Mouse (Mus musculus): ENCODE measurements around the gene Plekha4. TPM values are rescaled to one million over a fixed set of nuclear protein-coding genes. Genes with fewer than 3 reads are reported as not detected.

Plekha4 gene
- polyA plus RNA-seq, 1 experiment from 2014 or later = 1.3 TPM

DNA sequence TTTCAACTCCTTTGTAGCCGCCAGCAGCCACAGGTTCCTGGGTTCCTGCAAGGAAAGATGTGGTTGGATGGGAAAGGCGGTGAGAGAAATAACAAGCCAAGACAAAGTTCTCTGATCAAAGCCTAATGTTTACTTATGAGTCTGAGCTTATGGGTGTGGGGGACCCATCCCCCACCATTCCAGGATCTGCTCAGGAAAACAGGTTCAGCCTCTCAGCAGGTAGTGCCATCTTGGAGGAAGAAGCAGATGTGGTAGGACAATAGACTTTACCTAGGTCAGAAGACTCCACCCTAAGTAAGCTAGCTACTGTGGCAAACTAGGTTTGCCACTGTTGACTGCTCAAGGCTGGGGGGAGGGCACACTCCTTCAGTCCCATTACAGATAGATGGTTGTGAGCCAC is 38.7 kb downstream of the Plekha4 start:
- Histone ChIP-seq H3K9ac (no peak overlapping the region), H3K36me3 (replicated peaks) (no peaks in the 10 kb centered on the region), H3K4me2 (no peak overlapping the region), H3K4me1 (peaks cover 17% of the 10 kb centered on the region), H3K9me3 (no peaks in the 10 kb centered on the region), H3K27ac (no peak overlapping the region), H3K4me3 (no peak overlapping the region), H3K27me3 (replicated peaks) (peaks cover 6% of the 10 kb centered on the region; the same call in 1 of the 2 replicates)
- no peak for ATAC-seq (replicated peaks)
- 77% methylated on average over 2 of the region's 2 CpGs for WGBS

DNA sequence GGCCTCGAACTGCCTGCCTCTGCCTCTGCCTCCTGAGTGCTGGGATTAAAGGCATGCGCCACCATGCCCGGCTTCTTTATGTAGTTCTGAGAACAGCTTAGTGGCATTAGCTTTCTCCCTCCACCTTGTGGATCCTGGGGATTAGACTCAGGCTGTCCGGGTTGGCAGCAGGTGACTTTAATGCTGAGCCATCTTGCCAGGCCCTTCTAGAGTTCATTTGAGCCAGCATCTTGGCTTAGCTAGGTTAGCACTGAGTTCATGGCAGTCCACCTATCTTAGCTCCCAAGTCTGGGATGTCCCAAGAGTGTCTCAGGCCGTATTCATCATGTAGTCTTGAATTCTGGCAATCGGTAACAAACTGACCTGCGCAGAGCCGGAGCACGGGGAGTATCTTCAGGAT is 39.3 kb downstream of the Plekha4 start:
- H3K9ac ChIP-seq = no peak overlapping the region
- H3K27ac ChIP-seq = no peak overlapping the region
- no peak overlapping the region for H3K4me3 ChIP-seq
- 85% methylated on average over 9 of the region's 9 CpGs for WGBS
- no peak for ATAC-seq (replicated peaks)
- peaks cover 19% of the 10 kb centered on the region for H3K4me1 ChIP-seq
- no peak overlapping the region for H3K4me2 ChIP-seq
- peaks cover 6% of the 10 kb centered on the region; the same call in 1 of the 2 replicates for H3K27me3 ChIP-seq (replicated peaks)
- no peaks in the 10 kb centered on the region for H3K9me3 ChIP-seq
- H3K36me3 ChIP-seq (replicated peaks) = no peaks in the 10 kb centered on the region

DNA sequence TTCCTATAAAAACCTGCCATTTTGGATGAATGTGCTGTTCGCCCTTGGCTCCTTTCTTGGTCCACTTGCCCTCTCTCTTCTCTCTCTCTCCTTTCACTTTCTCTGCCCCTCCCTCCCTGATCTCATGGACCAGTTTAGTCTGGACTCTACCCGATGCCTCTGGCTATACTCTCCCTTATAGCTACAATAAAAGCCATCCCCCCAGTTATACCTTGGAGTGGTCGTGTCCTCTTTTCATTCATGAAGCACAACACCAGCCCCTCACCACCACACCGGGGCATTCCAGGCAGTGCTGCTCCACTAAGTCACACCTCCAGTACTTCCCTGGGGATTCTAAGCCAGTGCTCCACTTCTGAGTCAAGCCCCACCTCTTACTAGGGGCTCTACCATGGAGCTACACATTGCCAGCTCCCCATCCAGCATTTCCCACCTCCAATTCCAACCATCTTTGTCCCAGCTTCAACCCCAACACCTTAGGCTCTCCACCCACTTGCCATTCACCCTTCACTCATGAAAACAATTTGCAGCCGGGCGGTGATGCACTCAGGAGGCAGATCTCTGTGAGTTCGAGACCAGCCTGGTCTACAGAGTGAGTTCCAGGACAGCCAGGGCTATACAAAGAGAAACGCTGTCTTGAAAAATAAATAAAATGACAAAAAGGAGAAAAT is 41.1 kb downstream of the Plekha4 start:
- Histone ChIP-seq H3K36me3 (replicated peaks) (no peaks in the 10 kb centered on the region), H3K27me3 (replicated peaks) (peaks cover 6% of the 10 kb centered on the region; the same call in 1 of the 2 replicates), H3K4me1 (peaks cover 32% of the 10 kb centered on the region), H3K9ac (no peak overlapping the region), H3K9me3 (no peaks in the 10 kb centered on the region), H3K4me3 (peak overlapping the region; percentile 51), H3K4me2 (peak overlapping the region; percentile 92; the same call in 1 of the 2 replicates), H3K27ac (no peak overlapping the region)
- 73% methylated on average over 8 of the region's 8 CpGs for WGBS
- no peak for ATAC-seq (replicated peaks)

DNA sequence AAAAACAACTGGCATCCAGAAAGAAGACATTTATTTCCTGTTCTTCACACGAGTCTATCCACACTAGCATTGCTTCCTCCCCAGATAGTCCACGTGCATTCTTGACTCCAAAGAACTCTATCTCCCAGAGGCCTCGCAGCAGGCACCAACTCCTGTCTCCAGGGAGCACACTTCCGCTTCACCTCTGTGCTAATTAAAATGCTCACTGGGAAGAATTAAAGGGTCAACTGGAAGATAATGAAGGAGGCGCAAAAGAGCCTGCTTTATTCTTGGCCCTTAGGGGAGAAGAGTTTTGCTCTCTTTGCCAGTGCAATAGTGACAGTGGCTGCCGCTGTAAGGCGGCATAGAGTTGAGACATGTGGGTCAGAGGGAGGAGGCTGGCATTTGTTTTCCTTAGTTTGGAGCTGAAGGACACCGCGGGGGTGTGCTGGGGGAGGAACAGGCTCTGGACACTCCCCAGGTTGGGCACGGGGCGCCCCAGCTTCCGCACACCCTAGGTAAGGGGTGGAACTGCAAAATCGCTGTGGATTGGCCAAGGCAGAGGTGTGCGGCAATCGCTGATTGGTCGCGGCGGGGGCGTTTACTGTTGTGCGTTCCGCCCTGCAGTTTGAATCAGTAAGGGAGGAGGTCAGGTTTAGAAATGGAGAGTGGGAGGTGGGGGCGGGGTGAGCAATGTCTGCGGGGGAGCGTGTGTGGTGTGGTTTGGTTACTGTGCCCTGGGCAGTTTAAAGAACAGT is 41.8 kb downstream of the Plekha4 start:
- Histone ChIP-seq H3K4me3 (peak overlapping the region; percentile 51), H3K4me1 (peaks cover 32% of the 10 kb centered on the region), H3K9ac (peak overlapping the region; percentile 46), H3K27me3 (replicated peaks) (peaks cover 6% of the 10 kb centered on the region; the same call in 1 of the 2 replicates), H3K9me3 (no peaks in the 10 kb centered on the region), H3K36me3 (replicated peaks) (no peaks in the 10 kb centered on the region), H3K27ac (peak overlapping the region; percentile 73), H3K4me2 (peak overlapping the region; percentile 92)
- 2% methylated on average over 24 of the region's 24 CpGs for WGBS
- peak; percentile 91 for ATAC-seq (replicated peaks)

DNA sequence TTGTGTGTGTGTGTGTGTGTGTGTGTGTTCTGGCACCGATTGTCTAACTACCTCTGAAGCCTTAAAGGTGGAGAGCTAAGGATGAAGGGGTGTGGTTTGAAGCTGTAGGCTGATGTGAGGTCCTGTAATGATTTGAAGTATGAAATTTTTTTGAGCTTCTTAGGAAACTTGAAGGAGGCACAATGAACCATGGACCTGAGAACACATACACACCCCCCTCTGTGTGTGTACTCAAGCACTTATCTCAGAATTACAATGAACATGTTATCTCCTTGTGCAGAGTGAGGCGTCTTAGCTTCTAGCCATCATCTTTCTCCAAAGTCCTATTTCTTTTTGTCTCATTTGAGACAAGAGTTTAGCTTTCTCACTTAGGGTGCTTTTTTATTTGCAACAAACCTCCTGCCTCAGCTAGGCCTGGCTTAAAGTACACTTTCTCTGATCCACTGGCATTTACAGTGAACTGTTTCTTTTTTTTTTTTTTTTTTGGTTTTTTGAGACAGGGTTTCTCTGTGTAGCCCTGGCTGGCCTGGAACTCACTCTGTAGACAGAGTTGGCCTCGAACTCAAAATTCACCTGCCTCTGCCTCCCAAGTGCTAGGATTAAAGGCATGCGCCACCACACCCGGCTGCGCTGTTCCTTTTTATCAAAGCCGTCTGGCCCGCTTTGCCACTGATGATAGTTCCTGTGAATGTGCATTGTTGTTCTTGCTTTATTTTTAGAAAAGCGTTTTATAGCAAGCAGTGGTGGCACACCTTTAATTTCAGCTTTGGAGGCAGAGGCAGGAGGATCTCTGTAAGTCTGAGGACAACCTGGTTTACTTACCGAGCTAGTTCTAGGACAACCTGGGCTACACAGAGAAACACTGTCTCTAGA is 42.7 kb downstream of the Plekha4 start:
- H3K4me3 ChIP-seq = peak overlapping the region; percentile 51
- H3K4me2 ChIP-seq = peak overlapping the region; percentile 92
- peak overlapping the region; percentile 73 for H3K27ac ChIP-seq
- H3K4me1 ChIP-seq = peaks cover 32% of the 10 kb centered on the region
- no peaks in the 10 kb centered on the region for H3K36me3 ChIP-seq (replicated peaks)
- H3K27me3 ChIP-seq (replicated peaks) = peaks cover 6% of the 10 kb centered on the region; the same call in 1 of the 2 replicates
- H3K9me3 ChIP-seq = no peaks in the 10 kb centered on the region
- ATAC-seq (replicated peaks) = no peak
- 79% methylated on average over 10 of the region's 10 CpGs for WGBS
- H3K9ac ChIP-seq = no peak overlapping the region

DNA sequence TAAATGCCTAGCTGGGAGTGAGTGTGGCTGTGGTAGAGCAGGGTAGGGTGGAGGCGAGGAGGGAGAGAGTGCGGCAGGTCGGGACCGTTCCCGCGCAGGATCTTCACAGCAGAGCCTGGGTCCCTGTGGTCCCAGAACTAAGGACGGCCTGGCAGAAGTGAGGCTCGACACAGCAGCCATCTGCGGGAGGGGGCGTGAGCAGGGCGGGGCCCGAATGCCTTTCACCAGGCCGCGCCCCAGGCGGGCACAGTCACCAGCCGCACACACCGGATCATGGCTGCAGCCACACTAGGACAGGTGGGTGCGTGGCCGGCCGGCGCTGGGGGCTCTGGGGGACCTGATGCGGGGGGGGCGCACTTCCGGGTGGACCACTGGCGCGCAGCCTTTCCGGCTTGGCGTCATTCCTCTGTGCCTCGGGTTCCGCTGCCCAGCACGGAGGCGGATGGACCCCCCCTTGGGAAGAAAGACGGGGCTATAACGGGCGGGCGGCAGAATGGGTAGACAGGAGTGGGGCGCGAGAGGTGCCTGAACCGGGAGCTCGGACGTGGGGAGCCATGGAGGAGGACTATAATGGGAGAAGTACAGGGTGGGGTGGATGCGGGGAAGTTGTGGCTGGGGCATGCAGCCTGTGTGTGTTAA is 44.1 kb downstream of the Plekha4 start, which contains the start of gene Bcat2:
Bcat2 (plus strand) TSS at position 51 of the 639 bp plus-strand sequence.
- peaks cover 6% of the 10 kb centered on the region; the same call in 1 of the 2 replicates for H3K27me3 ChIP-seq (replicated peaks)
- no peaks in the 10 kb centered on the region for H3K36me3 ChIP-seq (replicated peaks)
- peak within 1 kb of the TSS; percentile 71 for H3K4me2 ChIP-seq
- ATAC-seq (replicated peaks) = peak; percentile 76
- WGBS = 2% methylated on average over 39 of the region's 42 CpGs
- H3K27ac ChIP-seq = peak within 1 kb of the TSS; percentile 90
- H3K4me1 ChIP-seq = peaks cover 32% of the 10 kb centered on the region
- peak within 1 kb of the TSS; percentile 71 for H3K9ac ChIP-seq
- no peaks in the 10 kb centered on the region for H3K9me3 ChIP-seq
- H3K4me3 ChIP-seq = peak within 1 kb of the TSS; percentile 79

DNA sequence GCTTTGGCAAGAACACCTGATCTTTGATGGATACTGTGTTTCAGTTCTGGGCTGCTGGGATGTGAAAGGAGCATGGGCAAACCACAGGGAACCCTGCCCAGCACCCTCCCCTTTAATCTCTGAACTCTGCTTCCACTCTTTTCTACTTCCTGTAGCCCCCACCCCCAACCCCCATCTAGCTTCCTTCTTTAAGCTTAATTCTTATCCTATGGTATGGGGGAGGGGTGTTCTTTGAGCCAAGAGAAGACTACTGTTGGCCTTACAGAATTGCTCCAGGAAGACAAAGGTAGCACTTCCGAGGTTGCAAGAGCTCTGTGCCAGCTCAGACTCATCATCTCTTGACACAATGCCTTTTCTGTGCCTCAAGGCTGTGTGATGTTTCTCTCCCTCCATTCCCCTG is 45.8 kb downstream of the Plekha4 start:
- H3K27me3 ChIP-seq (replicated peaks) = peaks cover under 1% of the 10 kb centered on the region; the same call in 1 of the 2 replicates
- no peaks in the 10 kb centered on the region for H3K9me3 ChIP-seq
- no peak overlapping the region for H3K4me3 ChIP-seq
- no peak overlapping the region for H3K4me2 ChIP-seq
- WGBS = 78% methylated on average over 1 of the region's 1 CpGs
- ATAC-seq (replicated peaks) = no peak
- H3K36me3 ChIP-seq (replicated peaks) = no peaks in the 10 kb centered on the region
- peaks cover 32% of the 10 kb centered on the region for H3K4me1 ChIP-seq
- H3K9ac ChIP-seq = no peak overlapping the region
- no peak overlapping the region for H3K27ac ChIP-seq

DNA sequence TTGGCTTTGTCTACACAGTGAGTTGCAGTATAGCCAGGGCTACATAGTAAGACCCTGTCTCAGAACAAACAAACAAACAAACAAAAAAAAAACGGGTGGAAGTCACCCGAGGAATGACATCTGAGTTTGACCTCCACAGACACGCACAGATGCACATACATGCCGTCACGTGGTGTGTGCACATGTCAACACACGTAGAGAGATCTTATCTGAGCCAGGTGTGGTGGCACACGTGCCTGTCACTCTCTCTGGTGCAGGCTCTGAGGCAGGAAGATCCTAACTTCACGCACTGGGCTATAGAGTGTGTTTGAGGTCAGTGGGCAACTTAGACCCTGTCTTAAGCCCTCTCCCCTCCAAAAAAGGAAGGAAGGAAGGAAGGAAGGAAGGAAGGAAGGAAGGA is 47.8 kb downstream of the Plekha4 start:
- H3K9me3 ChIP-seq = no peaks in the 10 kb centered on the region
- H3K4me3 ChIP-seq = no peak overlapping the region
- H3K27ac ChIP-seq = no peak overlapping the region
- peaks cover 3% of the 10 kb centered on the region; the same call in 1 of the 2 replicates for H3K36me3 ChIP-seq (replicated peaks)
- H3K4me2 ChIP-seq = no peak overlapping the region
- peaks cover 19% of the 10 kb centered on the region for H3K4me1 ChIP-seq
- no peaks in the 10 kb centered on the region for H3K27me3 ChIP-seq (replicated peaks)
- ATAC-seq (replicated peaks) = no peak
- 82% methylated on average over 8 of the region's 8 CpGs for WGBS
- H3K9ac ChIP-seq = no peak overlapping the region

DNA sequence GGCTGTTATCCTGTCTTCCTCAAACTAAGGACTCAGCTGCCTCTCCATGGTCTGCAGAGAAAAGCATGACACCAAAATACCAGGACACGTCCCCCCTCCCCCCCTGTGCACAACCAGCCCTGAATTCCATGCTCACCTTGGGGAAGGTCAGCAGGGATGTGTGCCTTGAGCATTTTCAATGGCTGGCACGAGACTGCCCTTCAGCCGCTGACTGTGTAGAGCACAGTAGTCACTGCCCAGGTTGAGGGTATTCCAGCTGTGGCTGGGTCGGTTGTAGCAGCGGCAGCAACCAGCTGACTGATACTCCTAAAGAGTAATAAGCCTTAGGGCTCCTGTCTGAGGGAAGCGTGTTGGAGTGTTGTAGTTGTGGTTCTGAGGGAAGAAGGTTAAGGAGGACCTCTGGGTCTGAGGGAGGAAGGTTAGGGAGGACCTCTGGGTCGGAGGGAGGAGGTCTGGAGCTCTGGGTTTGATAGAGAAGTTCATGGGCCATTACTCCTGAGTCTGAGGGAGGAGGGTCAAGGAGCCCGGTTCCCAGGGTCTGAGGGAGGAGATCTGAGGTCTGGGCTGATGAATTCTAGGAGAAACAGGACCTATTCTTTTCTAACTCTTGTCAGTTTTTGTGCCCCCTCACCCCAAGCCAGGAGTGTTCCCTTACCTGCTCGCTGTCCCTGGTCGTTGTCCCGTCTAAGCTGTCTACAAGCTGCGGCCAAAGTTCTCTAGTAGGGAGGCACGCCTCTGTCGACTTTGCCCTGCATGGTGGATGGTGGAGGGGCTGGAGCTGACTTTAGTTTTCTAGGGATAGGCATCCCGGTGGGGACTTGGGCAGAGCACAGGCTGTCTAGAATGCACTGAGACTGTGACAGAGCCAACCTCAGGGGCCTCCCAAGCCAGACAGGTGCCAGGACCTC is 48.6 kb downstream of the Plekha4 start:
- WGBS = 87% methylated on average over 15 of the region's 15 CpGs
- no peak overlapping the region for H3K9ac ChIP-seq

DNA sequence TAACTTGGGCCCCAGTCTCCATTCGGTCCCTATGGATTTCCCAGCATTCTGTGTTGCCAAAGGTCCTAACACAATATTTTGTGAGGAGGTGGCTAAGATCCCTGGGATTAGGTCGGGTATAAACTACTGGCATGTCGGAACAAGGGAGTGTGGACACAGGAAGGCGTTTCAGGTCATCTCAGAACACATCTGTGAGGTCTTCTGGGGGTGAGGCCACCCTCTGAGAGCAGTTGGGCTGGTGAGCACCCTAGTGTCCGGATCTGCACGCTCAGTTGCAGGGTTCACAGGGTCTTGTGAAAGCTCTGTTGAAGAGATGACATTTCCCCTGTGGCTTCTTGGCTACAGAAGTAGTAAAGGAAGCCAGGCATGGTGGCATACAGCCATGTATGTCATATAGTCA is 59.8 kb downstream of the Plekha4 start:
- ATAC-seq (replicated peaks) = no peak
- no peaks in the 10 kb centered on the region for H3K9me3 ChIP-seq
- no peak overlapping the region for H3K4me2 ChIP-seq
- no peaks in the 10 kb centered on the region for H3K36me3 ChIP-seq (replicated peaks)
- no peaks in the 10 kb centered on the region for H3K27me3 ChIP-seq (replicated peaks)
- peaks cover 4% of the 10 kb centered on the region for H3K4me1 ChIP-seq
- no peak overlapping the region for H3K4me3 ChIP-seq
- H3K27ac ChIP-seq = no peak overlapping the region
- 90% methylated on average over 6 of the region's 6 CpGs for WGBS
- no peak overlapping the region for H3K9ac ChIP-seq

More for the DNA sequence above, 48.6 kb downstream of the Plekha4 start:
- Histone ChIP-seq H3K4me1 (peaks cover 16% of the 10 kb centered on the region), H3K9me3 (no peaks in the 10 kb centered on the region), H3K27me3 (replicated peaks) (no peaks in the 10 kb centered on the region), H3K4me2 (no peak overlapping the region), H3K27ac (no peak overlapping the region), H3K36me3 (replicated peaks) (peaks cover 3% of the 10 kb centered on the region; the same call in 1 of the 2 replicates), H3K4me3 (no peak overlapping the region)
- no peak for ATAC-seq (replicated peaks)
